Mouse (Mus musculus) kidney, postnatal 0 days (tissue): Measurements from ENCODE around the gene Nom1. TPM values are rescaled to one million over a fixed set of nuclear protein-coding genes. Genes with fewer than 3 reads are reported as not detected.

ENCODE experiments used
- ATAC-seq: fragments of 200-750 bp; cut with Nextera tagmentation; replicated peaks from 2 replicates; pipeline ENCODE4 v1.8.0; 2017; ENCODE audit warnings: low read depth, moderate number of reproducible peaks, moderate TSS enrichment, moderate library complexity; ENCODE audit not compliant: low FRiP score
- DNase-seq: peaks from one replicate; pipeline ENCODE4 v3.0.0-alpha.2; 2016; ENCODE audit warnings: low spot score
- H3K27ac ChIP-seq: fragments of 300-500 bp; sonication (generic); 2 replicates; pipeline ENCODE4 v1.5.1; 2014; ENCODE audit warnings: mild to moderate bottlenecking
- H3K27me3 ChIP-seq: fragments of 300-500 bp; sonication (generic); 2 replicates; pipeline ENCODE4 v1.6.1; 2014; ENCODE audit warnings: low read length, mixed read lengths; ENCODE audit not compliant: insufficient read depth
- H3K36me3 ChIP-seq: fragments of 300-500 bp; sonication (generic); 2 replicates; pipeline ENCODE4 v1.6.1; 2014; ENCODE audit warnings: low read length, mixed read lengths; ENCODE audit not compliant: insufficient read depth
- H3K4me1 ChIP-seq: fragments of 300-500 bp; sonication (generic); replicated peaks from 2 replicates; pipeline ENCODE4 v1.6.1; 2014; ENCODE audit warnings: antibody characterized with exemption, low read length, mixed read lengths; ENCODE audit not compliant: insufficient read depth
- H3K4me2 ChIP-seq: fragments of 300-500 bp; sonication (generic); 2 replicates; pipeline ENCODE4 v1.6.1; 2014; ENCODE audit warnings: mild to moderate bottlenecking, low read length, moderate library complexity, mixed read lengths
- H3K4me3 ChIP-seq: fragments of 300-500 bp; sonication (generic); replicated peaks from 2 replicates; pipeline ENCODE4 v1.5.1; 2014; ENCODE audit warnings: low read depth, low read length
- H3K9ac ChIP-seq: fragments of 300-500 bp; sonication (generic); 2 replicates; pipeline ENCODE4 v1.6.1; 2014; ENCODE audit warnings: low read depth, low read length
- H3K9me3 ChIP-seq: fragments of 300-500 bp; sonication (generic); replicated peaks from 2 replicates; pipeline ENCODE4 v1.6.1; 2016; ENCODE audit warnings: low read length, inconsistent platforms, mixed read lengths
- CTCF ChIP-seq: IDR thresholded peaks from 2 replicates; pipeline ENCODE4 v1.5.1; 2016; ENCODE audit warnings: antibody characterized with exemption, low read depth, mild to moderate bottlenecking, moderate library complexity
- WGBS: fragments of 180-500 bp; shearing (Covaris S2); extraction: QIAGEN DNeasy Blood & Tissue Kit; methylation state at CpG from one replicate; pipeline ENCODE4 v1.1.7; 2014; 5-methylcytosine and 5-hydroxymethylcytosine counted together
- polyA plus RNA-seq: library from polyadenylated mRNA; unstranded; fragments of >200 nt; fragmentation: Nextera tagmentation; extraction: Ambion mirVana; gene quantifications from 2 replicates; pipeline ENCODE4 v1.2.1, GENCODE M21; 2015

The Nom1 gene
- polyA plus RNA-seq, 1 experiment from 2014 or later = 20.0 TPM

- TF ChIP-seq CTCF = no peak
- no peak overlapping the region for H3K4me3 ChIP-seq
- H3K27ac ChIP-seq = no peak overlapping the region
- peaks cover under 1% of the 10 kb centered on the region; the same call in 1 of the 2 replicates for H3K4me1 ChIP-seq
- no peak overlapping the region for H3K9ac ChIP-seq
- ATAC-seq (no peak), DNase-seq (no peak)
- H3K27me3 ChIP-seq = peaks cover 89% of the 10 kb centered on the region
- no peak overlapping the region for H3K4me2 ChIP-seq
- 0% methylated on average over 4 of the region's 4 CpGs for WGBS
- H3K36me3 ChIP-seq = no peaks in the 10 kb centered on the region
- H3K9me3 ChIP-seq = no peaks in the 10 kb centered on the region
Observed at GRCm38 (mm10) chr5:29483801-29484200, 49.3 kb downstream of the Nom1 start.

- Histone ChIP-seq H3K27me3 (peaks cover 86% of the 10 kb centered on the region), H3K36me3 (no peaks in the 10 kb centered on the region), H3K9me3 (no peaks in the 10 kb centered on the region), H3K4me2 (no peak overlapping the region), H3K27ac (no peak overlapping the region), H3K9ac (no peak overlapping the region), H3K4me3 (no peak overlapping the region), H3K4me1 (no peaks in the 10 kb centered on the region)
- no peak for TF ChIP-seq CTCF
- 2% methylated on average over 38 of the region's 38 CpGs for WGBS
- no peak for DNase-seq
- ATAC-seq = no peak
Observed at GRCm38 (mm10) chr5:29484965-29485940, 50.8 kb downstream of the Nom1 start.

DNA sequence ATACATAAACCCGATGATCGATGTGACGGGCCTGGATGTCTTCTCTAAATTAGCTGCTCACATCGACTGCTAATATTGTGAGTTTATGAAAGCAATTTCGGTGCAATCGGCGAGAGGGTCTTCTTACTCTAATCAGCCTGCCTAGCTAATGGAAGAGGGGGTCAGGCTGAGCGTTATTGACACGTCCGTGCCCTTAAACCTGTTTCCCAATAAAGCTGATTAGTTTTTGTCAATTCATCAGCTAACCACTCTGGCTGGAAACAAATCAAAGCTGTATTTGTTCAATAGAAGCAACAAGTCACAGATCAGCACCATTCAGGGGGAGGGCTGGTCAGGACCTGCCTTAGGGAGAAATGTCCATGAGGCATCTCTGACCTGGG, 51.5 kb downstream of the Nom1 start:
- no peaks in the 10 kb centered on the region for H3K9me3 ChIP-seq
- no peaks in the 10 kb centered on the region for H3K4me1 ChIP-seq
- no peak for DNase-seq
- 1% methylated on average over 10 of the region's 10 CpGs for WGBS
- H3K27ac ChIP-seq = no peak overlapping the region
- H3K4me2 ChIP-seq = no peak overlapping the region
- peaks cover 81% of the 10 kb centered on the region for H3K27me3 ChIP-seq
- H3K9ac ChIP-seq = no peak overlapping the region
- H3K36me3 ChIP-seq = no peaks in the 10 kb centered on the region
- TF ChIP-seq CTCF = no peak
- no peak overlapping the region for H3K4me3 ChIP-seq
- ATAC-seq = no peak

DNA sequence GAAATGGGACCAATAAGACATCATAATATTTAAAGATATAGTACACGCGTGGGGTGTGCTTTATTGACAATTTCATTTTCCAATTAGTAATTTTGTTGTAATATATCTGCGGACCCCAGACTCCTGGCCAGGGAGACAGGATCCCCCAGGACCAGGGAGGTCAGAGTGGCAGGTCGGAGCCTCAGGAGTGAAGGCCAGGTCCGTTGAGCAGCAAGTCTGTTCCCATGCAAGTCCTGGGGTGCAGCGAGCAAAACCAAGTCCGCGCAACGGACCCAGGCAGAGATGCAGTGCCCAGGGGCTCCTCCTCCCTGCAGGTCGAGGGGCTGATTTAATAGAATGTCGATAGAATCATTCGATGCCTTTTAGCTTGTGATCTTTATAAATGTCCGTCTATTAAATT, 52.9 kb downstream of the Nom1 start:
- H3K4me2 ChIP-seq = no peak overlapping the region
- no peaks in the 10 kb centered on the region for H3K36me3 ChIP-seq
- no peak for ATAC-seq
- no peaks in the 10 kb centered on the region for H3K9me3 ChIP-seq
- 14% methylated on average over 13 of the region's 13 CpGs for WGBS
- TF ChIP-seq CTCF = no peak
- no peak overlapping the region for H3K4me3 ChIP-seq
- no peak overlapping the region for H3K27ac ChIP-seq
- no peak overlapping the region for H3K9ac ChIP-seq
- no peak for DNase-seq
- no peaks in the 10 kb centered on the region for H3K4me1 ChIP-seq
- peaks cover 67% of the 10 kb centered on the region for H3K27me3 ChIP-seq

GRCm38 (mm10) chr5:29507013-29507412, 72.5 kb downstream of the Nom1 start:
- Histone ChIP-seq H3K9ac (no peak overlapping the region), H3K9me3 (no peaks in the 10 kb centered on the region), H3K27ac (no peak overlapping the region), H3K4me1 (no peaks in the 10 kb centered on the region), H3K4me3 (no peak overlapping the region), H3K36me3 (no peaks in the 10 kb centered on the region), H3K27me3 (no peaks in the 10 kb centered on the region), H3K4me2 (no peak overlapping the region)
- DNase-seq (no peak), ATAC-seq (no peak)
- 59% methylated on average over 3 of the region's 3 CpGs for WGBS
- TF ChIP-seq CTCF = no peak

Other genes with a start within 250 kb of the Nom1 start
- 1.6 and 1.8 TPM in 2 replicates for gene Rnf32, start 238.7 kb upstream of the Nom1 start, polyA plus RNA-seq
- gene Lmbr1, start 56.3 kb upstream of the Nom1 start, polyA plus RNA-seq = 13.6 and 15.5 TPM in 2 replicates
- gene Mnx1, start 43.8 kb downstream of the Nom1 start, polyA plus RNA-seq = not detected in 2 replicates
- 19.7 and 19.8 TPM in 2 replicates for gene Ube3c, start 134.6 kb downstream of the Nom1 start, polyA plus RNA-seq